In genomic region chr4:84068947-84069663, GRCm38 (mm10) we compare ENCODE assay signal across 18 mouse cellular contexts.
DNase-seq lines count a peak whose midpoint lies in the region; ATAC-seq and TF ChIP-seq lines count a peak whose summit lies in the region.
"Had no signal": no experiment of that assay in that cellular context is flagged by ENCODE, and none has a peak within 500 bp of the region (broad histone marks: within the 10 kb centered on the region; RNA-seq: fewer than 3 reads in every experiment).

No protein-coding gene starts in this region.

- DNase-seq in hindbrain, embryonic 10.5 days (ENCODE audit: low spot score) = no peak
- DNase-seq in liver, adult 2 months (ENCODE audit: extremely low read depth, low read depth, low spot score) = no peak
- DNase-seq in liver, embryonic 11.5 days (ENCODE audit: low spot score) = no peak
- no peak for DNase-seq in embryonic facial prominence, embryonic 14.5 days (ENCODE audit: low spot score)
- DNase-seq in yolk sac, embryonic 10.5 days (ENCODE audit: low spot score) = peak; percentile 14
- DNase-seq: adrenal gland, postnatal 10 days; B cell, adult 2 months; cerebellum, adult 18-20 months; cerebellum, postnatal 36 days; lung, postnatal 10 days; midbrain, embryonic 14.5 days; spleen, adult 18-20 months; thymus, adult 18-20 months had no signal

- no peaks in the 10 kb centered on the region for H3K36me3 ChIP-seq in hindbrain, embryonic 10.5 days
- H3K36me3 ChIP-seq in hindbrain, embryonic 16.5 days (ENCODE audit: control insufficient read depth, insufficient read depth, low read length) = no peaks in the 10 kb centered on the region
- no peaks in the 10 kb centered on the region for H3K36me3 ChIP-seq in liver, adult 2 months (ENCODE audit: control insufficient read depth, insufficient read depth, low read length)
- no peaks in the 10 kb centered on the region for H3K36me3 ChIP-seq in liver, embryonic 11.5 days (ENCODE audit: control insufficient read depth, insufficient read depth, low read length)
- no peaks in the 10 kb centered on the region for H3K36me3 ChIP-seq in embryonic facial prominence, embryonic 14.5 days (ENCODE audit: control insufficient read depth, insufficient read depth, low read length)
- H3K36me3 ChIP-seq: hindbrain, embryonic 12.5 days had no signal

- H3K4me2 ChIP-seq in hindbrain, embryonic 16.5 days (ENCODE audit: low read length) = no peak overlapping the region
- H3K4me2 ChIP-seq in liver, embryonic 11.5 days = no peak overlapping the region
- H3K4me2 ChIP-seq in embryonic facial prominence, embryonic 14.5 days (ENCODE audit: low read depth, low read length) = no peak overlapping the region
- H3K4me2 ChIP-seq: hindbrain, embryonic 12.5 days had no signal

- no peak overlapping the region for H3K4me3 ChIP-seq in hindbrain, embryonic 10.5 days
- H3K4me3 ChIP-seq in hindbrain, embryonic 16.5 days (ENCODE audit: low read length) = no peak overlapping the region
- no peak overlapping the region for H3K4me3 ChIP-seq in liver, adult 2 months (ENCODE audit: insufficient read depth, low read depth, low read length)
- H3K4me3 ChIP-seq in liver, embryonic 11.5 days (ENCODE audit: low read depth, low read length) = no peak overlapping the region
- no peak overlapping the region for H3K4me3 ChIP-seq in embryonic facial prominence, embryonic 14.5 days (ENCODE audit: low read depth, low read length)
- H3K4me3 ChIP-seq: hindbrain, embryonic 12.5 days had no signal

- no peak for TF ChIP-seq CTCF in liver, adult 2 months (IDR thresholded peaks at IDR 0.05; ENCODE audit: low read depth, low read length)

- H3K9me3 ChIP-seq in hindbrain, embryonic 10.5 days = no peaks in the 10 kb centered on the region
- H3K9me3 ChIP-seq in hindbrain, embryonic 16.5 days (ENCODE audit: control insufficient read depth, low read length) = no peaks in the 10 kb centered on the region
- no peaks in the 10 kb centered on the region for H3K9me3 ChIP-seq in liver, embryonic 11.5 days (ENCODE audit: control insufficient read depth, low read length)
- no peaks in the 10 kb centered on the region for H3K9me3 ChIP-seq in embryonic facial prominence, embryonic 14.5 days (ENCODE audit: control insufficient read depth, low read length)
- H3K9me3 ChIP-seq: hindbrain, embryonic 12.5 days had no signal

- 55% methylated on average over 11 of the region's 11 CpGs for WGBS in hindbrain, embryonic 10.5 days
- WGBS in hindbrain, embryonic 16.5 days = 43% methylated on average over 11 of the region's 11 CpGs
- WGBS in liver, adult 2 months = 76% methylated on average over 11 of the region's 11 CpGs
- 64% methylated on average over 11 of the region's 11 CpGs for WGBS in liver, embryonic 11.5 days
- WGBS in embryonic facial prominence, embryonic 14.5 days = 28% methylated on average over 11 of the region's 11 CpGs

- ATAC-seq in hindbrain, embryonic 16.5 days = no peak
- no peak for ATAC-seq in liver, embryonic 11.5 days (replicated peaks; ENCODE audit: low FRiP score)
- no peak for ATAC-seq in embryonic facial prominence, embryonic 14.5 days (ENCODE audit: low read depth)
- no peak for ATAC-seq in erythroblast, adult 5-6 weeks (replicated peaks; ENCODE audit: low FRiP score, poor library complexity, severe bottlenecking)
- ATAC-seq: intestine, embryonic 16.5 days had no signal

- no peak for TF ChIP-seq POLR2A in liver, adult 2 months (IDR thresholded peaks at IDR 0.05; ENCODE audit: extremely low read depth, insufficient read depth, low read length)

- H3K4me1 ChIP-seq in hindbrain, embryonic 10.5 days (replicated peaks) = peaks cover 27% of the 10 kb centered on the region
- no peaks in the 10 kb centered on the region; the same call in 1 of the 2 replicates for H3K4me1 ChIP-seq in hindbrain, embryonic 16.5 days (ENCODE audit: control insufficient read depth, insufficient read depth, low read depth, low read length)
- peaks cover 13% of the 10 kb centered on the region for H3K4me1 ChIP-seq in liver, adult 2 months (ENCODE audit: control insufficient read depth, insufficient read depth, low read length)
- H3K4me1 ChIP-seq in liver, embryonic 11.5 days (replicated peaks; ENCODE audit: control insufficient read depth, insufficient read depth, low read length) = no peaks in the 10 kb centered on the region; the same call in none of the 2 replicates
- peaks cover 50% of the 10 kb centered on the region for H3K4me1 ChIP-seq in embryonic facial prominence, embryonic 14.5 days (ENCODE audit: control insufficient read depth, insufficient read depth, low read length)

- no peaks in the 10 kb centered on the region for H3K79me2 ChIP-seq in liver, adult 2 months (ENCODE audit: control insufficient read depth, insufficient read depth, low read length)

- H3K27ac ChIP-seq in hindbrain, embryonic 10.5 days = peak overlapping the region; percentile 59; the same call in 1 of the 2 replicates
- no peak overlapping the region for H3K27ac ChIP-seq in hindbrain, embryonic 16.5 days (ENCODE audit: low read depth, low read length)
- peak overlapping the region; percentile 58 for H3K27ac ChIP-seq in liver, adult 2 months (replicated peaks; ENCODE audit: insufficient read depth, low read depth, low read length)
- H3K27ac ChIP-seq in liver, embryonic 11.5 days (ENCODE audit: low read depth, low read length) = no peak overlapping the region
- H3K27ac ChIP-seq in embryonic facial prominence, embryonic 14.5 days (replicated peaks; ENCODE audit: low read depth, low read length) = peak overlapping the region; percentile 53; the same call in 1 of the 2 replicates
- H3K27ac ChIP-seq: liver, embryonic 14.5 days had no signal

- H3K27me3 ChIP-seq in hindbrain, embryonic 10.5 days (ENCODE audit: insufficient read depth, poor library complexity, severe bottlenecking) = peaks cover 9% of the 10 kb centered on the region; the same call in 1 of the 2 replicates
- no peaks in the 10 kb centered on the region for H3K27me3 ChIP-seq in hindbrain, embryonic 16.5 days (replicated peaks; ENCODE audit: control insufficient read depth, insufficient read depth, low read length)
- no peaks in the 10 kb centered on the region for H3K27me3 ChIP-seq in liver, adult 2 months (ENCODE audit: control insufficient read depth, insufficient read depth, low read length)
- H3K27me3 ChIP-seq in liver, embryonic 11.5 days (replicated peaks; ENCODE audit: control insufficient read depth, insufficient read depth, low read length) = no peaks in the 10 kb centered on the region
- no peaks in the 10 kb centered on the region for H3K27me3 ChIP-seq in embryonic facial prominence, embryonic 14.5 days (replicated peaks; ENCODE audit: control insufficient read depth, insufficient read depth, low read length)
- H3K27me3 ChIP-seq: hindbrain, embryonic 12.5 days had no signal

- no peak overlapping the region for H3K9ac ChIP-seq in hindbrain, embryonic 16.5 days (ENCODE audit: low read depth, low read length)
- no peak overlapping the region for H3K9ac ChIP-seq in liver, adult 2 months (ENCODE audit: low read depth, low read length)
- H3K9ac ChIP-seq in liver, embryonic 11.5 days (ENCODE audit: low read depth, low read length) = no peak overlapping the region
- no peak overlapping the region for H3K9ac ChIP-seq in embryonic facial prominence, embryonic 14.5 days (ENCODE audit: low read depth, low read length)
- H3K9ac ChIP-seq: hindbrain, embryonic 12.5 days; liver, embryonic 14.5 days had no signal

Comparison
In these comparisons a context has a peak if more than half of its experiments do, and no peak if none do; other contexts are left out.
1. H3K27ac ChIP-seq: peak in hindbrain, embryonic 10.5 days (single experiment), liver, adult 2 months (single experiment) and embryonic facial prominence, embryonic 14.5 days (single experiment); none in hindbrain, embryonic 16.5 days (single experiment) and liver, embryonic 11.5 days (single experiment).